9 mouse cellular contexts compared by ENCODE assay signal in genomic region chr7:142660651-142660945, GRCm38 (mm10). TPM values are rescaled to one million over a fixed set of nuclear protein-coding genes. Genes with fewer than 3 reads are reported as not detected.
DNase-seq lines count a peak whose midpoint lies in the region; ATAC-seq and TF ChIP-seq lines count a peak whose summit lies in the region.
"Had no signal": no experiment of that assay in that cellular context is flagged by ENCODE, and none has a peak within 500 bp of the region (broad histone marks: within the 10 kb centered on the region; RNA-seq: fewer than 3 reads in every experiment).

No protein-coding gene starts in this region.

- peaks cover 100% of the 10 kb centered on the region for H3K27me3 ChIP-seq in heart, embryonic 10.5 days (ENCODE audit: insufficient read depth, poor library complexity, severe bottlenecking)
- H3K27me3 ChIP-seq in hindbrain, embryonic 11.5 days (ENCODE audit: control insufficient read depth, insufficient read depth, low read length), result peaks cover 96% of the 10 kb centered on the region
- H3K27me3 ChIP-seq in midbrain, embryonic 12.5 days, result peaks cover 96% of the 10 kb centered on the region

- peak overlapping the region; percentile 46 for H3K4me2 ChIP-seq in hindbrain, embryonic 11.5 days (replicated peaks; ENCODE audit: low read depth, low read length)
- peak overlapping the region; percentile 52 for H3K4me2 ChIP-seq in midbrain, embryonic 12.5 days (replicated peaks)

- H3K9ac ChIP-seq in hindbrain, embryonic 11.5 days (ENCODE audit: low read depth, low read length), result peak overlapping the region; percentile 37; the same call in 1 of the 2 replicates
- H3K9ac ChIP-seq in midbrain, embryonic 12.5 days (replicated peaks), result 0 out of 2 replicates have a peak overlapping the region, but pooled peaks have one; percentile 29

- ATAC-seq in hindbrain, embryonic 11.5 days (ENCODE audit: low FRiP score), result no peak
- ATAC-seq in midbrain, embryonic 12.5 days (ENCODE audit: low FRiP score, low read depth), result no peak

- under 1% methylated on average over 29 of the region's 29 CpGs for WGBS in heart, embryonic 10.5 days
- under 1% methylated on average over 29 of the region's 29 CpGs for WGBS in hindbrain, embryonic 11.5 days
- 0% methylated on average over 29 of the region's 29 CpGs for WGBS in midbrain, embryonic 12.5 days

- H3K4me3 ChIP-seq in heart, embryonic 10.5 days, result peak overlapping the region; percentile 83
- H3K4me3 ChIP-seq in brown adipose tissue, adult 24 weeks (ENCODE audit: insufficient read depth, low read depth, low read length), result peak overlapping the region; percentile 26
- peak overlapping the region; percentile 35 for H3K4me3 ChIP-seq in hindbrain, embryonic 11.5 days (ENCODE audit: low read depth, low read length)
- H3K4me3 ChIP-seq in midbrain, embryonic 12.5 days, result peak overlapping the region; percentile 43
- H3K4me3 ChIP-seq in layer of hippocampus, adult 2 months, result no peak overlapping the region

- peaks cover 16% of the 10 kb centered on the region; the same call in 1 of the 2 replicates for H3K36me3 ChIP-seq in heart, embryonic 10.5 days
- no peaks in the 10 kb centered on the region for H3K36me3 ChIP-seq in hindbrain, embryonic 11.5 days (ENCODE audit: control insufficient read depth, insufficient read depth, low read length)
- no peaks in the 10 kb centered on the region for H3K36me3 ChIP-seq in midbrain, embryonic 12.5 days

- H3K4me1 ChIP-seq in heart, embryonic 10.5 days, result peaks cover 46% of the 10 kb centered on the region
- no peaks in the 10 kb centered on the region; the same call in 1 of the 2 replicates for H3K4me1 ChIP-seq in brown adipose tissue, adult 24 weeks (ENCODE audit: control insufficient read depth, insufficient read depth, insufficient read length, low read length)
- peaks cover 18% of the 10 kb centered on the region for H3K4me1 ChIP-seq in hindbrain, embryonic 11.5 days (replicated peaks; ENCODE audit: control insufficient read depth, insufficient read depth, low read length)
- H3K4me1 ChIP-seq in midbrain, embryonic 12.5 days, result peaks cover 26% of the 10 kb centered on the region

- no peak for TF ChIP-seq CTCF in layer of hippocampus, adult 2 months (conservative IDR thresholded peaks at IDR 0.05)

- peak; percentile 82 for DNase-seq in heart, embryonic 10.5 days (ENCODE audit: low spot score)
- no peak for DNase-seq in heart, adult 9 months (ENCODE audit: low spot score in 2 of 2)
- peak; percentile 74 for DNase-seq in hindbrain, embryonic 11.5 days (ENCODE audit: low spot score)
- DNase-seq in layer of hippocampus, adult 2 months (ENCODE audit: low spot score in 2 of 2), result no peak
- DNase-seq in spleen, postnatal 14 days (ENCODE audit: low spot score in 2 of 2), result no peak
- no peak for DNase-seq in right cerebral cortex, adult 18-20 months

- H3K27ac ChIP-seq in heart, embryonic 10.5 days, result peak overlapping the region; percentile 99
- H3K27ac ChIP-seq in brown adipose tissue, adult 24 weeks (replicated peaks; ENCODE audit: low read depth, low read length), result no peak overlapping the region
- H3K27ac ChIP-seq in hindbrain, embryonic 11.5 days (ENCODE audit: low read depth, low read length), result peak overlapping the region; percentile 42; the same call in 1 of the 2 replicates
- H3K27ac ChIP-seq in midbrain, embryonic 12.5 days (replicated peaks), result no peak overlapping the region
- H3K27ac ChIP-seq in layer of hippocampus, adult 2 months, result no peak overlapping the region

- H3K9me3 ChIP-seq in heart, embryonic 10.5 days, result no peaks in the 10 kb centered on the region
- no peaks in the 10 kb centered on the region for H3K9me3 ChIP-seq in hindbrain, embryonic 11.5 days (ENCODE audit: control insufficient read depth, low read length)
- H3K9me3 ChIP-seq in midbrain, embryonic 12.5 days, result no peaks in the 10 kb centered on the region

RNA-seq across cellular contexts. Expression of gene Igf2, which starts 6.0 kb away (rescaled TPM):
- polyA plus RNA-seq in heart, embryonic 10.5 days (2016; fragmentation: Nextera tagmentation; extraction: Ambion mirVana), result 962 and 991 TPM in 2 replicates
- polyA plus RNA-seq in brown adipose tissue, adult 24 weeks (2012; ENCODE audit: insufficient read depth, insufficient read length, missing spikeins), result 6.6 and 9.1 TPM in 2 replicates
- 189 and 268 TPM in 2 replicates for polyA plus RNA-seq in hindbrain, embryonic 11.5 days (2014; fragmentation: Nextera tagmentation; extraction: Ambion mirVana)
- 154 and 211 TPM in 2 replicates for polyA plus RNA-seq in midbrain, embryonic 12.5 days (2016; fragmentation: Nextera tagmentation; extraction: Ambion mirVana)
- total RNA-seq in layer of hippocampus, adult 2 months (2021), result 10 to 100 TPM; 45.8 to 68.2 TPM

RNA-seq across cellular contexts. Expression of gene Gm49394, which starts 9.1 kb away (rescaled TPM):
- 0.17 and 0.34 TPM in 2 replicates for polyA plus RNA-seq in heart, embryonic 10.5 days (2016; fragmentation: Nextera tagmentation; extraction: Ambion mirVana)
- not detected in 2 replicates for polyA plus RNA-seq in brown adipose tissue, adult 24 weeks (2012; ENCODE audit: insufficient read depth, insufficient read length, missing spikeins)
- polyA plus RNA-seq in hindbrain, embryonic 11.5 days (2014; fragmentation: Nextera tagmentation; extraction: Ambion mirVana), result not detected in 2 replicates
- not detected in 2 replicates for polyA plus RNA-seq in midbrain, embryonic 12.5 days (2016; fragmentation: Nextera tagmentation; extraction: Ambion mirVana)
- not detected for total RNA-seq in layer of hippocampus, adult 2 months (2021)
- polyA plus RNA-seq: large intestine, adult 2 months had no signal

Comparison
In these comparisons a context has a peak if more than half of its experiments do, and no peak if none do; other contexts are left out.
1. DNase-seq: peak in heart, embryonic 10.5 days (single experiment) and hindbrain, embryonic 11.5 days (single experiment); none in heart, adult 9 months (0 of 2), layer of hippocampus, adult 2 months (0 of 2), spleen, postnatal 14 days (0 of 2) and right cerebral cortex, adult 18-20 months (single experiment).
2. H3K27ac ChIP-seq: peak in heart, embryonic 10.5 days (single experiment) and hindbrain, embryonic 11.5 days (single experiment); none in brown adipose tissue, adult 24 weeks (single experiment), midbrain, embryonic 12.5 days (single experiment) and layer of hippocampus, adult 2 months (single experiment).
3. RNA of gene Igf2, which starts 6.0 kb away (polyA plus RNA-seq): 962 to 991 TPM in heart, embryonic 10.5 days, 189 to 268 TPM in hindbrain, embryonic 11.5 days and 154 to 211 TPM in midbrain, embryonic 12.5 days; 6.6 to 9.1 TPM in brown adipose tissue, adult 24 weeks; every median in the first group is over 10 times any median in the second.